Mouse (Mus musculus) hindbrain, embryonic 16.5 days (tissue): ENCODE data around the gene Vmn2r13. TPM values are rescaled to one million over a fixed set of nuclear protein-coding genes. Genes with fewer than 3 reads are reported as not detected.

Source experiments
- polyA plus RNA-seq: library from polyadenylated mRNA; unstranded; fragments of >200 nt; fragmentation: Nextera tagmentation; extraction: Ambion mirVana; gene quantifications from 2 replicates; pipeline ENCODE4 v1.2.1, GENCODE M21; 2015

The Vmn2r13 gene
- polyA plus RNA-seq, 1 experiment from 2014 or later, result not detected

Other genes starting within 250 kb of the Vmn2r13 start
- not detected in 2 replicates for gene Vmn2r10, start 185.7 kb downstream of the Vmn2r13 start, polyA plus RNA-seq
- not detected in 2 replicates for gene Vmn2r11, start 132.6 kb downstream of the Vmn2r13 start, polyA plus RNA-seq
- not detected in 2 replicates for gene Vmn2r12, start 94.2 kb downstream of the Vmn2r13 start, polyA plus RNA-seq
- not detected in 2 replicates for gene Vmn2r14, start 32.5 kb upstream of the Vmn2r13 start, polyA plus RNA-seq
- not detected in 2 replicates for gene Vmn2r15, start 105.4 kb upstream of the Vmn2r13 start, polyA plus RNA-seq
- not detected in 2 replicates for gene Vmn2r16, start 138.0 kb upstream of the Vmn2r13 start, polyA plus RNA-seq
- not detected in 2 replicates for gene Vmn2r17, start 227.5 kb upstream of the Vmn2r13 start, polyA plus RNA-seq